Mouse (Mus musculus) midbrain, embryonic 15.5 days (tissue): ENCODE measurements around the gene Osbpl10. TPM values are rescaled to one million over a fixed set of nuclear protein-coding genes. Genes with fewer than 3 reads are reported as not detected.
A peak's percentile ranks its signal among the peaks of the same experiment; 100 is the strongest.

Experiments used
- ATAC-seq: fragments of 200-750 bp; cut with Nextera tagmentation; replicated peaks from 2 replicates; pipeline ENCODE4 v1.8.0; 2017; ENCODE audit warnings: moderate TSS enrichment
- H3K27ac ChIP-seq: fragments of 300-500 bp; sonication (generic); 2 replicates; pipeline ENCODE4 v1.5.1; 2015; ENCODE audit warnings: mild to moderate bottlenecking, inconsistent platforms
- H3K27me3 ChIP-seq: fragments of 300-500 bp; sonication (generic); replicated peaks from 2 replicates; pipeline ENCODE4 v1.6.1; 2015; ENCODE audit warnings: inconsistent platforms
- H3K36me3 ChIP-seq: fragments of 300-500 bp; sonication (generic); replicated peaks from 2 replicates; pipeline ENCODE4 v1.6.1; 2015; ENCODE audit warnings: inconsistent platforms
- H3K4me1 ChIP-seq: fragments of 300-500 bp; sonication (generic); 2 replicates; pipeline ENCODE4 v1.6.1; 2015; ENCODE audit warnings: inconsistent platforms
- H3K4me2 ChIP-seq: fragments of 300-500 bp; sonication (generic); 2 replicates; pipeline ENCODE4 v1.6.1; 2015; ENCODE audit warnings: inconsistent platforms, mild to moderate bottlenecking, moderate library complexity
- H3K4me3 ChIP-seq: fragments of 300-500 bp; sonication (generic); 2 replicates; pipeline ENCODE4 v1.5.1; 2015; ENCODE audit warnings: mild to moderate bottlenecking, inconsistent platforms
- H3K9ac ChIP-seq: fragments of 300-500 bp; sonication (generic); 2 replicates; pipeline ENCODE4 v1.6.1; 2015; ENCODE audit warnings: mild to moderate bottlenecking, inconsistent platforms
- H3K9me3 ChIP-seq: fragments of 300-500 bp; sonication (generic); 2 replicates; pipeline ENCODE4 v1.6.1; 2016; ENCODE audit warnings: inconsistent platforms
- WGBS: fragments of 180-500 bp; shearing (Covaris S2); methylation state at CpG from one replicate; pipeline ENCODE4 v1.1.7; 2015; ENCODE audit warnings: mixed read lengths; 5-methylcytosine and 5-hydroxymethylcytosine counted together
- polyA plus RNA-seq: library from polyadenylated mRNA; unstranded; fragments of >200 nt; fragmentation: Nextera tagmentation; extraction: Ambion mirVana; gene quantifications from 2 replicates; pipeline ENCODE4 v1.2.1, GENCODE M21; 2015

Osbpl10 gene
- polyA plus RNA-seq, 1 experiment from 2014 or later, result 2.8 TPM

DNA sequence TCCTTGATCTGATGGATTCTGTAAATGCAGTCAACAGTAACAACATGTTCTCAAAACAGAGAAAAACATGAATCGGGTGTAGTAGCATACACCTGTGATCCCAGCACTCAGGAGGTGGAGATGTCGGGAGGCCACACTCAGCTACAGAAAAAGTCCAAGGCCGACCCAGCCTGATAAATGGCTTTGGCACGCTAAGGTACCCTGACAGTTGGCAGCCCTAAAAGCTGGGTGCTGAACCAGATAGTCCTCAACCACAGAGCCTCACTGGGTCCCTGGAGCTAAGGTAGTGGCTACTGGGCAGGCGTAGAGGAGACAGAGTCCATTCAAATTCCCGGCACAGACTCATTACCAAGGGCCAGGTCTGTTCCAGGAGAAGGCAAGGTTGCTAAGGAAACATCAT lies 222.9 kb downstream of the Osbpl10 start:
- Histone ChIP-seq H3K4me2 (no peak overlapping the region), H3K9me3 (no peaks in the 10 kb centered on the region), H3K4me1 (no peaks in the 10 kb centered on the region), H3K36me3 (no peaks in the 10 kb centered on the region), H3K9ac (no peak overlapping the region), H3K27me3 (no peaks in the 10 kb centered on the region), H3K4me3 (no peak overlapping the region), H3K27ac (no peak overlapping the region)
- WGBS, result 93% methylated on average over 6 of the region's 6 CpGs
- ATAC-seq, result no peak

DNA sequence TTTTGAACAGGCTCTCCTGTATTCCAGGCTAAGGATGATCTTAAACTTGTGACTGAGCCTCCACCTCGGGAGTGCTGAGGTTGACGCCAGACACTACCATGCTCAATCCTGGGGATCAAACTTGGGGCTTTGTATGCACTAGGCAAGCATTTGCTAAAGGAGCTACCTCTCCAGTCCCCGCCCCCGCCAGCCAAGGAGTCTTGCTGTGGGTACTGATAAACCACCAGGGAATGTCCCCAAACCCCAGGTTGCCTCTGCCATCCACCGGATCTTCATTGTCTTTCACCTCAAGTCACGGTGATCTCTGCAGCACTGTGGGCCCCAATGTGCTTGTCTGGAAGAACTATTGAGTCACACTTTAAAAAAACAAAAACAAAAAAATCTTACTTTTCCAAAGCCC lies 224.8 kb downstream of the Osbpl10 start:
- no peak overlapping the region for H3K27ac ChIP-seq
- H3K27me3 ChIP-seq, result no peaks in the 10 kb centered on the region
- no peaks in the 10 kb centered on the region for H3K4me1 ChIP-seq
- 59% methylated on average over 6 of the region's 6 CpGs for WGBS
- H3K4me3 ChIP-seq, result no peak overlapping the region
- no peak for ATAC-seq
- H3K4me2 ChIP-seq, result no peak overlapping the region
- no peaks in the 10 kb centered on the region for H3K9me3 ChIP-seq
- H3K9ac ChIP-seq, result no peak overlapping the region
- H3K36me3 ChIP-seq, result no peaks in the 10 kb centered on the region

DNA sequence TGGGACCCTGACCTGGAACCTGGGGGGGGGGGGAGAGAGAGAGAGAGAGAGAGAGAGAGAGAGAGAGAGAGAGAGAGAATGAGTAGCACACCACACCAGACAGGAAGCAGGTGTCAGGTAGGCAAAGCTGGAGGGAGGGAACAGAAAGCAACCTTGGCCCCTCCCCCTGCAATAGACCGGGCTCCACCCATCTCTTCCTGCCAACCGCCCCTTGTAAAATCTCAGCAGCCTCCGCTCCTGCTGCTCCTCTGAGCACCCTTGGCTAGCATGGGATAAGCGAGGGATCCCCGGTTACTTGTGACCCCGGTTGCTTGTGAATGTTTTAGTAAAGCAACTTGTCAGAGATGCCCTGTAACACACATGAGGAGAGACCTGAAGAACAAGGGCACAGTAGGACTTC lies 227.1 kb downstream of the Osbpl10 start:
- H3K4me3 ChIP-seq, result no peak overlapping the region
- no peaks in the 10 kb centered on the region for H3K36me3 ChIP-seq
- WGBS, result 28% methylated on average over 6 of the region's 6 CpGs
- H3K27me3 ChIP-seq, result no peaks in the 10 kb centered on the region
- H3K9ac ChIP-seq, result no peak overlapping the region
- no peaks in the 10 kb centered on the region for H3K9me3 ChIP-seq
- ATAC-seq, result no peak
- no peak overlapping the region for H3K4me2 ChIP-seq
- H3K4me1 ChIP-seq, result no peaks in the 10 kb centered on the region
- no peak overlapping the region for H3K27ac ChIP-seq

DNA sequence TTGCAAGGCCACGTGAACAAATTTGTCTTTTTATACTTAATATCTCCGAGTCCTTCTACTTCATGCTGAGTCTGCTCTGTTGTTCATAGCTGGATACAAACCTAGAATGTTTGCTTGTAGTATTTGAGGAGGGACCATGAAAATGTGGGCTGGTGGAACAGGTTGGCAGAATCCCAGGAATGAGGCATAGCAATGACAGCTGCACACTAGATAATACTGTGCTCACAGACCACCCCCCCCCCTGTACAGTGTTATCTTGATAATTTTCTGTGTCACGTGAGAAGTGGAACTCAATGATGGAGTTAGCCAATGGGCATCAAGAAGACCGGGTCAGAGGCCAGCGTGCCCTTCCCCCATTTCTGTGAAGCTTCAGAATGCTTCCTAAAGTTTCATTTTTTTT lies 227.8 kb downstream of the Osbpl10 start:
- peaks cover 3% of the 10 kb centered on the region; the same call in 1 of the 2 replicates for H3K4me1 ChIP-seq
- no peak overlapping the region for H3K9ac ChIP-seq
- H3K4me2 ChIP-seq, result no peak overlapping the region
- 75% methylated on average over 5 of the region's 5 CpGs for WGBS
- H3K27me3 ChIP-seq, result no peaks in the 10 kb centered on the region
- no peaks in the 10 kb centered on the region for H3K36me3 ChIP-seq
- H3K9me3 ChIP-seq, result no peaks in the 10 kb centered on the region
- no peak overlapping the region for H3K27ac ChIP-seq
- no peak overlapping the region for H3K4me3 ChIP-seq
- no peak for ATAC-seq

DNA sequence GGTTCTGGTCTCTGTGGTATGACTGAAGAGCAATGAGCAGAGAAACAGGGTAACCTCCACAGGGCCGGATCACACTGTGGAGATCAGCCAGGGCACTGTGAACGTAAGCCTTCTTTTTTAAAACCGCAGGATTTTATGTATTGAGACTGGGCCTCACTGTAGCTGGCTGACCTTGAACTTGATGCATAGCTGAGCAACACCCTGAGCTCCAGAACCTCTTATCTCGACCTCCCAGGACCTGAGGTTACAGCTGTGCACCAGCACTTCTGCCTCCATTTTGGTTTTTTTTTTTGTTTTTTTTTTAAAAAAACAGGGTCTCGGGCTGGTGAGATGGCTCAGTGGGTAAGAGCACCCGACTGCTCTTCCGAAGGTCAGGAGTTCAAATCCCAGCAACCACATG lies 231.4 kb downstream of the Osbpl10 start:
- no peaks in the 10 kb centered on the region for H3K27me3 ChIP-seq
- H3K9me3 ChIP-seq, result no peaks in the 10 kb centered on the region
- no peak for ATAC-seq
- H3K27ac ChIP-seq, result no peak overlapping the region
- no peak overlapping the region for H3K4me3 ChIP-seq
- WGBS, result 91% methylated on average over 7 of the region's 7 CpGs
- no peak overlapping the region for H3K4me2 ChIP-seq
- H3K36me3 ChIP-seq, result no peaks in the 10 kb centered on the region
- peaks cover 3% of the 10 kb centered on the region; the same call in 1 of the 2 replicates for H3K4me1 ChIP-seq
- no peak overlapping the region for H3K9ac ChIP-seq

DNA sequence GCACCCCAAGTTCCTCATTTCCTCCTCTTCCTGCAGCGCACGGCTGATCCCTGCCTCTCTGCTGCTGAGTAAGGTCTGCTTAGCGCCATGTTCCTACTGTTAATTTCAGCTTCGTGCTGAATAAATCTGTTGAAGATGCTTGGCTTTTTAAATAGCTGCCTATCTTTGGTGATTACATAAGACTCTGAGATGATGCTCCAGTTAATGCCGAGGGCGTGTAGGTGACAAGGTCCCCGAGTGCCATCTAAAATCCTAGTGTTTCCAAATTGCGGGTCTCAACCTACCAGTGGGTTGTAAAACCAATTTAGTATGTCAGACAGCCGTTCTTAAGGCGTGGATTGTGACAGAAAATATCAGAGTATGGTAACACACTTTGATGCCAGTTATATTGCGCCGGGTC lies 232.2 kb downstream of the Osbpl10 start:
- Histone ChIP-seq H3K4me1 (peaks cover 3% of the 10 kb centered on the region; the same call in 1 of the 2 replicates), H3K27ac (no peak overlapping the region)
- 83% methylated on average over 12 of the region's 12 CpGs for WGBS

DNA sequence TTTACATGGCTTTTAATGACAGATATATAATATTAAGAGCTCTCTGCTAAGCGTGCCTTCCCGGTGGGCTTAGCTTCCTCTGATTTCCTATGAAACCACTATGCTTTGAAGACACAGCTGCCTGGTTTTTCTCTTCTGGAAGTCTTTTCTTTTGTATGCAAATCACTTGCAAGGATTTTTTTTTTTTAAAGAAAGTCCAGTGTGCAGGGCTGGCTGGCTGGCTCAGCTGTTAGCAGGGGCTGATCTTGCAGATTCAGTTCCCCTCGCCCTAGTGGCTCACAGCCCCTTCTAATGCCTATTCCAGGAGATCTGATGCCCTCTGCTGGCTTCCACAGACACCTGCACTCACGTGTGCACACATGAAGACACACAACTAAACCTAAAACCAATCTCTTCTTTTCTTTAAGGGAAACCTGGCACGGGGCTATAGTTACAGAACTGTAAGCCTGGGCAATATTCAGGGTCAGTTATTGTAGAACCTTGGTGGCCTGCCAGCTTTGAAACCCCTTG lies 235.4 kb downstream of the Osbpl10 start:
- H3K27ac ChIP-seq, result 0 out of 2 replicates have a peak overlapping the region, but pooled peaks have one; percentile 26
- no peaks in the 10 kb centered on the region for H3K27me3 ChIP-seq
- H3K9me3 ChIP-seq, result no peaks in the 10 kb centered on the region
- H3K36me3 ChIP-seq, result no peaks in the 10 kb centered on the region
- H3K4me3 ChIP-seq, result no peak overlapping the region
- H3K9ac ChIP-seq, result no peak overlapping the region
- no peak overlapping the region for H3K4me2 ChIP-seq
- ATAC-seq, result no peak
- H3K4me1 ChIP-seq, result peaks cover 7% of the 10 kb centered on the region
- WGBS, result 78% methylated on average over 5 of the region's 5 CpGs

More for the DNA sequence above, 232.2 kb downstream of the Osbpl10 start:
- Histone ChIP-seq H3K9ac (no peak overlapping the region), H3K4me2 (no peak overlapping the region), H3K4me3 (no peak overlapping the region), H3K27me3 (no peaks in the 10 kb centered on the region), H3K9me3 (no peaks in the 10 kb centered on the region), H3K36me3 (no peaks in the 10 kb centered on the region)
- ATAC-seq, result no peak

DNA sequence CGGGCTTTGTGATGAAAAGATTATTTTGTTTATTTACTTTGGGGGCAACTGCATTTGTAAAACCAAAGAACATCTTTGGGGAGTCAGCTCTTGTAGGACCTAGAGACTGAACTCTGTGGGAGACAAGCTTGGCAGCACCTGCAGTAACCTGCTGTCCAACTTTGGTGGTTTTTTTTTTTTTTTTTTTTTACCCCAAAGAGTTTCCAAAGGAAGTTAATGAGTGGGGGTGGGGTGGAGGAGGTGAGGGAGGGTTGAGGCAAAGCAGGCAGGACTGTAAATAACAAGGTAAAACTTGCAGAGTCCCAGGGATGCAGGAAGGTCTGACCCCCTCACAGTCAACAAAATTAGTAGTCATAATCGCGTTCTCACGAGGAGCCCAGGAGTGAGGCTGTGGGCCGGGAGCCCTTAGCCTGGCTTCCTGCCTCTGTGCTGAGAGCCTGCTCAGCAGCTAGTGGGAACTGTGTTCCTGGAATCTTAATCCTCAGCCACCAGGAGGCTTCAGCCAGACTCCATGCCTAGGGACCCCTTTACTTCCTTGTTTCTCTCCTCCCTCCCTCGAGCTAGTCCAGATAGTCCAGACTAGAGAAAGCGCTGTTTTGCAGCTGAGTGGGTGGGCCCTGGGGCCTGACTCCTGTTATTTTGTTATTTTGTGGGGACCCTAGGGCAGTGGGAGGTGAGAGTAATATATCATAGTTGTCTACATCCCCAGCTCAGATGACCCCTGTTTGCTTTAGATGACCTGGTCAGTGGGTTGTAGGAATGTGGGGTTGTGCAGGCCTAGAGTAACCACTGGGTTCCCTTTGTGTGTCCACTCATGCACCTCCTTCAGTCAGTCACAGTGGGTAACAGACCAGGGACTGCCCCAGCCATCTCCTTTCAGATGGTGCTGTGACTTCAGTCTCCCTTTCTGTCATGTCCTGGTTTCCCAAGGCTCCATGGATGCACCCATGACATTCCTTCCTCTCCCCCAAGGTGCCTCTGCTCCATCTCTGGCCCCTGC lies 236.5 kb downstream of the Osbpl10 start:
- 20% methylated on average over 7 of the region's 7 CpGs for WGBS

DNA sequence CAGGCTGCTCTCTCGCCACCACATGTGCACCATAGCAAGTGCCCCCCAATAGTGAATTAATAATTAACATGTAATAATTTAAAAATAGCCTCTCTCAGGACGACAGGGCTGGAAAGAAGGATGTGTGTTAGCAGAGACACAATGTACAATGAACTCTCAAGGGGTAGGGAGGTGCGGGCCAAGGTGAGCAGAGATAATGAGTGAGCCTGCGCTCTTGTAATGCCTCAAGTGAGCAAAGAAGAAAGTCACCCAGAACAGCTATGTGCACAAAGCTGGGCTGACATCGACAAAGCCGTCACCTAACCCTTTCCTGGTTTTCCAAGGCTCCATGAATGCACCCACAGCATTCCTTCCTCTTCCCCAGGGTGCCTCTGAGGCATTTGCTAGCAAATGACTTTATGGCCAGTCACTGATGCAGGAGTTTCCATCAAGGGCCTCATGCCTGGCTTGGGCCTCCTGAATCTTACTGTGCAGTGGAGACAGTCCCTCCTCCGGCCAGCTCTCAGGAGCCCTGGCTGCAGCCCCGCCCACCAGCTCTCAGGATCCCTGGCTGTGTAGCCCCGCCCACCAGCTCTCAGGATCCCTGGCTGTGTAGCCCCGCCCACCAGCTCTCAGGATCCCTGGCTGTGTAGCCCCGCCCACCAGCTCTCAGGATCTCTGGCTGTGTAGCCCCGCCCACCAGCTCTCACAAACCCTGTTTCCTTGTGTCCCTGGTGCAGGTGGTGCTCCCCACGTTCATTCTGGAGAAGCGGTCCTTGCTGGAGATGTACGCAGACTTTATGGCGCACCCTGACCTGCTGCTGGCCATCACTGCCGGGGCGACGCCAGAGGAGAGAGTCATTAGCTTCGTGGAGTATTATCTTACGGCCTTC lies 237.7 kb downstream of the Osbpl10 start:
- Histone ChIP-seq H3K4me2 (no peak overlapping the region), H3K4me1 (peaks cover 4% of the 10 kb centered on the region; the same call in 1 of the 2 replicates), H3K9me3 (no peaks in the 10 kb centered on the region), H3K36me3 (no peaks in the 10 kb centered on the region), H3K27ac (no peak overlapping the region), H3K4me3 (no peak overlapping the region), H3K27me3 (no peaks in the 10 kb centered on the region), H3K9ac (no peak overlapping the region)
- WGBS, result 34% methylated on average over 21 of the region's 21 CpGs
- ATAC-seq, result no peak

More for the DNA sequence above, 236.5 kb downstream of the Osbpl10 start:
- Histone ChIP-seq H3K27me3 (no peaks in the 10 kb centered on the region), H3K36me3 (no peaks in the 10 kb centered on the region), H3K9me3 (no peaks in the 10 kb centered on the region), H3K4me3 (no peak overlapping the region), H3K4me1 (peaks cover 7% of the 10 kb centered on the region), H3K9ac (no peak overlapping the region), H3K27ac (no peak overlapping the region), H3K4me2 (no peak overlapping the region)
- ATAC-seq, result no peak

DNA sequence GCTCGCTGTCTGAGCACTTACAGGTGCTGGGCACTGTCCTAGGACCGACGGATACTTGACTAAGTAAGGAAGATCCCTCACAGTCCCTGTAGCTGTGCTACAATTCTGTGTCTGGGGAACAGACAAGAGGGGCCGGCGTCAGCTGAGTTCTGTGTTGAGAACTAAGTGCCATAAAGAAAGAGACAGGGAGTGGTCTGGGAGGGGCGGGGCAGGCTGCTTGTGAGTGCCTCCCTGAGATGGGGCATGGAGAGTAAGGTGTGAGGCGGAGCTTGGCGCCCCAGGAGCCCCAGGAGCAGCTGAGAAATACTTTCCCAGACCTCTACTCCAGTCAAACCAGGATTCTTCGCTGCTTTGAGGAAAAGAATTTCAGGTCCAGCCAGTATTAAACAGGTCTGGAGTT lies 239.6 kb downstream of the Osbpl10 start:
- Histone ChIP-seq H3K4me2 (no peak overlapping the region), H3K36me3 (no peaks in the 10 kb centered on the region), H3K9ac (no peak overlapping the region), H3K9me3 (no peaks in the 10 kb centered on the region), H3K4me3 (no peak overlapping the region), H3K27ac (no peak overlapping the region), H3K4me1 (peaks cover 4% of the 10 kb centered on the region; the same call in 1 of the 2 replicates), H3K27me3 (no peaks in the 10 kb centered on the region)
- ATAC-seq, result no peak
- 34% methylated on average over 9 of the region's 9 CpGs for WGBS

DNA sequence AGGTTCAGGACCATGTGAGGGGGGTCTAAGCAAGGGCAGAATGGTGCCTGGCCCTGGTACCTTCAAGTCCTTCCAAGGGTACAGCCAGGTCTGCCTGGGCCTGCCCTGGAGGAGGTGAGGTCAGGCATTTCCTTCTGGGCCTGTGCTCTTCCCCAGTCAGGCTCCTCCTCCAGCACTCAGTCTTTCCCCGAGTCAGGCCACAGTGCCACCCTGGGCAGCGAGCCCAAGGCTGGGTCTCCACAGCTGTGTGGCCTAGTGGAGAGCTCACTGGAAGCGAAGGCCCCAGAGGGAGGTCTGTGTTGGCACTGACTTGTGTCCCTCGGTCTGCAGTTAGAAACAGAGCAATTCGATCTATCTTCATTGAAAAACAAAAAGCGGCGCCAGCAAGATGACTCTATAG lies 242.1 kb downstream of the Osbpl10 start:
- Histone ChIP-seq H3K9me3 (no peaks in the 10 kb centered on the region), H3K27ac (no peak overlapping the region), H3K4me2 (no peak overlapping the region), H3K4me3 (no peak overlapping the region), H3K27me3 (no peaks in the 10 kb centered on the region), H3K9ac (no peak overlapping the region), H3K36me3 (no peaks in the 10 kb centered on the region), H3K4me1 (peaks cover 7% of the 10 kb centered on the region; the same call in 1 of the 2 replicates)
- WGBS, result 80% methylated on average over 7 of the region's 7 CpGs
- no peak for ATAC-seq

DNA sequence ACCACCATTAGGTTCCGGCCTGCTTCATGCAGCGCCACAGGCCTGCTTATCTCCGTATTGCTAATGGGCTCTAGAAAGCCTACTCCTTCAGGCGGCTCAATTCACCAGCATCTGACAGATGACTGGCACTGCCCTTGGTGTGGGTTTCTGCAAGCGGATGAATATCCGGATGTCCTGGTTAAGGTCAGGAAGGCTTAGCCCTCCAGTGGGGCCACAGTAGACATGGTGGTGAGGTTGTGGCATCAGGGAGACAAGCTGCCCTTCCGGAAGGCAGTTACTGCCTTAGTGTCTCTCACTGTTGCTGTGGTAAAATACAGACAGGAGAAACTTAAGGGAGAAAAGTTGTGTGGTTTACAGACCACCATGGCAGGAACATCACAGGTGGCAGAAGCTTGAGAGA lies 242.9 kb downstream of the Osbpl10 start:
- no peak for ATAC-seq
- no peak overlapping the region for H3K4me3 ChIP-seq
- no peak overlapping the region for H3K9ac ChIP-seq
- no peaks in the 10 kb centered on the region for H3K9me3 ChIP-seq
- no peaks in the 10 kb centered on the region for H3K27me3 ChIP-seq
- H3K4me2 ChIP-seq, result no peak overlapping the region
- peaks cover 2% of the 10 kb centered on the region; the same call in 1 of the 2 replicates for H3K4me1 ChIP-seq
- H3K36me3 ChIP-seq, result no peaks in the 10 kb centered on the region
- WGBS, result 90% methylated on average over 7 of the region's 7 CpGs
- H3K27ac ChIP-seq, result no peak overlapping the region
